Mouse (Mus musculus) skeletal muscle tissue, adult 2 months (tissue): ENCODE measurements around the gene Kcnb1.

Experiments used
- DNase-seq: peaks from one replicate; pipeline ENCODE4 v3.0.0-alpha.2; 2012; ENCODE audit warnings: low read depth, low spot score

The Kcnb1 gene

DNA sequence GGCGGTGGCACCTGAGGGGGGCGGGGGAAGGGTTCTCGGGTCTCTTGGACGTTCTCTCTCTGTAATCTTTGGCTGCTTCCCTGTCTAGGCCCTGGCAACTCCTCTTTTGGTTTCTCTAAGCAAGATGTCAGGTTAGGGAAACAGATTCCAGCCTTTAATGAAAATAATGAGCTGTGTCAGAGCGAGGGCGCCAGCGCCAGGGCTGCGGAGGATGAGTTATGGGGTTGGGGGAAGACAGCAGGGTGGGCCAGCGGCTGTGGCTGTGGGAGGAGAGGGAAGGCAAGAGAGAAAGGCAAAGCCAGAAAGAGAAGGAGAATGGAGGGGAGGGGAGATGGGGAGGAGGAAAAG lies 60.4 kb downstream of the Kcnb1 start:
- no peak for DNase-seq

DNA sequence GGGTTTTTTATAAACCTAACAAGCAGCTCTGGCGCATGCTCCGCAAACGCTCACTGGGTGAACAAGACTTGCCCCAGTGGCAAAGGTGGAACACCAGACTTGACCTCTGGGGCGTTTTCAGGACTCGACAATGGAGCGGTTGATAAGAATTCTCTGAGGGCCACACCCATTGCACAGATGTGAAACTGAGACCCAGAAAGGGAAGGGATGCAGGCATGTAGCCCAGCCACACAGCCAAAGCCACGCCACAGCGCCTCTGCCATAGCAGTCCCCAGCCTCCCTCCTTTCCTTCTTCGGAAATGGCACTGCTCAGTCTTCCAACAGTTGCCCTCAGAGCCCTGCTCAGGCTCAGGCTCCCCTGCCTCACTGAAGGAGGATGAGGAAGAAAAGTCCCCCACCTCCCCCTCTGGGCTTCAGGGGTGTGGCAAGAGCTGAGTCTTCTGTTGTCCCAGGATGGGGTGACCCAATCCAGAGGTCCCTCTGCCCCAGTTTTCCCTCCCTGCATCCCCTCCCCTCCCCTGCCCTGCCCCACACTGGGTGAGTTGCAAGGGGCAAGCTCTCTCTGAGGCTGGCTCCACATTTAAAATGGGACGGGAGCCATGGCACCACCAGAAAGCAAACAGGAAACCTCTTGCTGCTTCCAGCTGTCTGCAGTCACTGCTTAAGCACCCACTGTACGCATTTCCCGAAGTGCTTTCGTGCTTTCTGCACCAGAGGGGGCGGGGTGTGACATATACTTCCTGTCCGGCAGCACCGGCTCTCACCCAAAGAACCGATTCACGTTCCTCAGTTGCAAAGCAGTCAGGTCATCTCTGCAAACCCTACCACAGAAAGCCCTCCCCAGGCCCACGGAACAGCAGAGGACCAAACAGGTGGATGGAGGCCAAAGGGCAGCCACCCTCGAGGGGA lies 61.0 kb downstream of the Kcnb1 start:
- no peak for DNase-seq

DNA sequence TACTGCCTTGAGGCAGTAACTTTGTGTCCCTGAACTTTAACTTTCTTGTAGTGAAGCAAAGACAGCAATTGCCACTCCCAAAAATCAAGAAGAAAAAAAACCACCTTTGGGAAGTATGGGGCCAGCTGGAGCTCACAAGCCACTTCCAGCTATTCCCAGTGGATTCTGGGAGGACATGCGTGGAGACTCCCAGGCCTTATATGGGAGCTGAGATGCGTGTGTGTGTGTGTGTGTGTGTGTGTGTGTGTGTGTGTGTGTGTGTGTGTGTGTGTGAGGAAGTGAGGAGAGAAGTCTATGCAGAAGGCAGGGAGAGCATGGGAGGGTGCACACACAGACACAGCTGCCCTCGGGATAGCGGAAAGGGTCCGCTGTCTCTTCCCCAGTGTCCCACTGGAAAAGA lies 62.6 kb downstream of the Kcnb1 start:
- no peak for DNase-seq

DNA sequence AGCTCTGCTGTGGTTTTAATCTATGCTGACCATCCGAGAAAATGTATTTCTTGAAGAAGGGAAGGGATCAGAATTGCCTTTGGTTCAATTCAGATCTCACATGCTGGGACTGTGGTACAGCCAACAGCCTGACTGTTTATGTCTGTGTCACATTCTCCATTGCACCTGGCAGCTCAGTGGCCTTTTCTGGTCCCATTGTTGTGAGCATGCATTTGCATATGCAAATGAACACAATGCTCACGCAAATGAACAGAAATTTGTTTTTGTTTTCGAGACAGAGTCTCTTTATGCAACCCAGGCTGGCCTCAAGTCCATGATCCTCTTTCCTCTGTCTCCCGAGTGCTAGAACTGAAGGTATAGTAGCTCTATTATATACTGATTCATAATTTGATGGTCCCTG lies 64.2 kb downstream of the Kcnb1 start:
- DNase-seq = no peak

DNA sequence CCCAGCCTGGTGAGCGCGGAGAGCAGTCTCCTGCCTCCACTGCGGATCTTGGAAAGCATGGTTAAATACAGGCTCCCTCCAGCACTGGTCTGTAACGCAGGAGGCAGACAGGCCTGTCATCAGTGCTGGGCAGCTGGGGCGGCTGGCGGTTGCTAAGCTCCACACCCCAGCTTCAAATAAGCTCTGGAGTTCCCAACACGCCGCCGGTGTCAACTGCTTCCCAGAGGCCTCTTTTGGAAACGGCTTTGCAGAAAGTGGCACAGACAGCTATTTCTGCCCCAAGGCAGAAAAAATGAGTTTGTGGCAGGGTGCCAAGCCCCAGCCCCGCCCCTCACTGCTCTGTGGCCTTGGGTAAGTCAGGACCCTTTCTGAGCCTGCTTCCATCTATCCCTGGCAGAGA lies 66.0 kb downstream of the Kcnb1 start:
- no peak for DNase-seq

DNA sequence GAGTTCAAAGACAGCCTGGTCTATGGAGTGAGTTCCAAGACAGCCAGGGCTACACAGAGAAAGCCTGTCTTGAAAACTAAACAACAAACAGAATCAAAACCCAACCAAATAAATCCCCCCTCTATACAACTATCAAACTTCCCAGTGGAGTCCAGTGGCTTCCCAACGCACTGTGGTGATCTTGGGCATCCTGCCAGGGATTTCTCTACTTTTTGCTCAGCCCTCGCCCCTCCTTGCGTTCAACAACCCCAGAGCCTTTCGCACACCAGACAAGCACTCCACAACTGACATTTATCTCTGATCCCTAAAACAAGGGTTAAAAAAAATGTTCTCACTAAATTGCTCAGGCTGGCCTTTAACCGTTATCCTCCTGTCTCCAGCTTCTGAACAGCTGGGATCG lies 67.2 kb downstream of the Kcnb1 start:
- no peak for DNase-seq

DNA sequence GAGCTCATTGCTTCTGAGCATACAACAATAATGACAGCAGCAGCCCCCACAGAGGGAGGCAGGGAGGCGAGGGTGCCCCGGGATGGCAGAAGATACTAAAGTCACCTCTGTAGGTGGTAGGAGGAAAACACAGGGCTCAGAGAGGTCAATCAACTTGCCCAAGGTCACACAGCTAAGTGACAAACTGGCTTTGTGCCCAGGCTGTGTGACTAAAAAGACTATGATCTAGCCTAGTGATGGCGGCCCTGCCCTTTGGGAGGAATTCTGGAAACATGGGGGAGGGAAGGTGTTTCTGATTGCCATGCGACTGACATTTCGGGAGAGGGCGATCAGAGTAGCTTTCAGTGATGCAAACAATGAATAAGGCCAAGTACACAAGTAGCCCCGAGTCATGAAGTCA lies 68.0 kb downstream of the Kcnb1 start:
- no peak for DNase-seq

DNA sequence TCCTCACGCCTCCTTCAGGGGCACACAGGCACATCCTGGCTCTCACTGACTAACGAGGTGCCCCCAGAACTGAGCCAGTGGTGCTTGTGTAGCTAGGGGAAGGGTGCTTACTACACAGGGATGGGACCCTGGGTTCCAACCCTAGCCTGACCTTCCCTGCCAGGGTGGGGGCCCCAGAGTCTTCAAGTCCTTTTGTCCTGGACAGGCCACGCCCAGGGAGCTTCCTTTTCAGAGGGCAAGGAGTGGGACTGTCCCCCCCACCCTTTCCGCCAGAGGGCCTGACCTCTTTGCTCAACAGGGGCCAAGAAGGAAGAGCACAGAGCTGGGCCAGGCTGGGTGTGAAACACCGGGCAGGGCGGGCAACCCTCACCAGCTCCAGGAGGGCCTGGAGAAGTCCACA lies 68.7 kb downstream of the Kcnb1 start:
- peak; percentile 25 for DNase-seq

DNA sequence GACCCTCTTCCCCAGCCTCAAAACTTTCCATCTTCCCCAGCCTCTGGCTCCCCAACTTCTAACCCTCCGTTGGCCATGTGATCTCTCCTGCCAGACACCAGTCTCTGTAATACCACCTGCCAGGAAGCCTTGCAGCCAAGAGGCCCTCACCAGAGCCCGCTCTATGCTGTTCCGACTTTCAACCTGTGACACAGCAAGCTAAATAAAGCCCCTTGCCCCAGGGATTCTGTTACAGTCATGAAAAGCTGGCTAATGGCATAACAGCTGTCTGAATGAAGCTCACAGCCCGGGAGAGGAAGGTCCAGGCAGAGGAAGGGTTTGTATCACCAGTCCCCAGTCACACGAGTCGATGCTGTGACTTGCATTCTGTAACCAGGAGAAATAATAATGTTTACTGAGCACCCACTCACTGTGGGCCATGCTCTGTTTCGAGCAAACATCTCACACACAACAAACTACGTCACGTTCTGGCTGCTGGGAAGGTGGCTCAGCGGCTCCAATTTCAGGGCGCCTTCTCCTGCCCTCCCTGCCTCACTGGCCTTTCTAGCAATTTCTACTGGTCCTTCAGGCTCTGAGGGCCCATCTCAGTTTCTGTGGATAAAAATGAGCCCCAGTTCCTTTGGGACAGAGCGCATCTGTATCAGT lies 69.6 kb downstream of the Kcnb1 start:
- DNase-seq = peak; percentile 82

DNA sequence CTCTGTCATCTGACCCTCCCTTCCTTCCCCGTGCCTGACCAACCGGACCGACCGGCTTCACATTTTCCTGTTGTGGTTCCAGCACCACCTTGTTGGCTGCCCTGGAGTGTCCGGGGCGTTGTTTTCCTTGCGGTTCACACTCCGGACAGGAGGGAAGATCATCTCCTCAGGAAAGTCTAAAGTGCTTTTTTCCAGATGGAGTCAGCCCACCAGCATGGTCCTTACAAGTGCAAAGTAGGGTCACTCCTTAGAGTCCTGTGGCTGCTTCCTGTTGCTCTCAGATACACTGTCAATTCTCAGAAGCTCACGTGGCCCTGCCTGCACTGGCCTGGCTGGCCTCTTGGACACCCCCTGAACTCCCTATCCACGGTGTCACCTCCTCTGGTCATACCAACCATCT lies 71.9 kb downstream of the Kcnb1 start:
- peak; percentile 36 for DNase-seq

DNA sequence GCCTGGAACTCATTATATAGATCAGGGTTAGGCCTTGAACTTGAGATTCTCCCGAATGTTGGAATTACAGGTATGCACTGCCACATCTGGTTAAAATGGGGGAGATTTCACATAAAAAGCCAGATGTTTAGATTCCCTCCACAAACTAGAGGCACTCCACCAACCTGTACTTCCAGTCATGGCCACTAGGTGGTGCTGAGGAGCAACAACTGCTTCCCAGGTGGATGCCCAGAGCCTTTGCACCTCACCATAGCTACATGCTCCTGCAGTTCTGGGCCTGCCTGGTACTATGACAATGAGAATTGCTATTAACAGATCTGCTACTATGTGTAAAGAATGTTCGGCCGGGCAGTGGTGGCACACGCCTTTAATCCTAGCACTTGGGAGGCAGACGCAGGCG lies 77.2 kb downstream of the Kcnb1 start:
- peak; percentile 59 for DNase-seq

DNA sequence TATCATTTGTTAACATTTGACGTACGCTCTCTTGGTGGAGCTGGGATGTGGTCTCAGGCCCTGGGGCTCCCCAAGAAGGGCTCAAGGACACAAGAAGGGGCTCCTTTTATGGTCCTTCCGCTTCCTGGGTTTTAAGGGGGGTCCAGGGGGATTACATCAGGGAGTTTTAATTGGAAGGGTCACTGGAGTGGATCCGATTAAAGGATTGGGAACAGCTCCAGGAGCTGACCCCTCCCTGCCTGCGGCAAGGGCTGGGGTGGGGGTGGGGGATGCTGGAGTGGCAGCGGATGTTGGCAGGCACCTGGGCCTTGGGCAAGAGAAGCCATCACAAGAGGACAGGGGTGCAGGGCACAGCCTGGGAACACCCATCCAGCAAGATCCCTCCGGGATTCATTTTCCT lies 77.7 kb downstream of the Kcnb1 start:
- no peak for DNase-seq

DNA sequence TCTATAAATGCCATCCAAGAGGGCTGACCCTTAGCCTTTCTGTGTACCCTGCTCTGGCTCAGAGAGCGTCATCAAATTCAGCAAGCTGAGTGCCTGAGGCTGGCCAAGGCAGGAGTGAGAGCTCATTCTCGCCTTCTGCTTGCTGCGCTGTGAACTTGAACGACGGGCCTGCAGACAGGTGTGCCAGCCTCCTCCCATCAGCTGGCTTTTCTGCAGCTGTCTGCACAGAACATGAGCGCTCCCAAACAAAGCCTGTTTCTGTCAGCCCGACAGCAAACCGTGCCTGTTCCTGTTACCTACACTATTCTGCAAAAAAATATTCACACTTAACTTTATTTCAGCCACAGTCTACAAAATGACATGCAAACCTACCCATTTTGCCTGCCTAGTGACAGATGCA lies 80.4 kb downstream of the Kcnb1 start:
- no peak for DNase-seq

DNA sequence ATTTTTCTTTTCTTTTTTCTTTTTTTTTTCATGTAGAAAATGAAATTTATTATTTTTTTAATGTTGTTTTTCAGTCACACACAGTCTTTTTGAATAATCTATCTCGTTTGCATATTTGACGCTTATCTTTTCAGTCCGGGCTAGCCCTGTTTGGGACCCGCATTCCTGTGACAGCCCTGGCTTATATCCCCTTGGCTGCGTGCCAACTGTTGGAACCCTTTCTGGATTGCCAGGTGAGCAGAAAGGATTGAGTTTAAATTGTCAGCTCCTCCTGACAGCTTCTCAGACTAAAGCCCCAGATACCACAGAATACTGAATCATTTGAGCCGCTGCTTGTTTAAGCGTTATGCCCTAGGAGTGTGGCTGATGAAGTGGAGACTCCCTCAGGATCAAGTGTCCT lies 86.4 kb downstream of the Kcnb1 start:
- no peak for DNase-seq

DNA sequence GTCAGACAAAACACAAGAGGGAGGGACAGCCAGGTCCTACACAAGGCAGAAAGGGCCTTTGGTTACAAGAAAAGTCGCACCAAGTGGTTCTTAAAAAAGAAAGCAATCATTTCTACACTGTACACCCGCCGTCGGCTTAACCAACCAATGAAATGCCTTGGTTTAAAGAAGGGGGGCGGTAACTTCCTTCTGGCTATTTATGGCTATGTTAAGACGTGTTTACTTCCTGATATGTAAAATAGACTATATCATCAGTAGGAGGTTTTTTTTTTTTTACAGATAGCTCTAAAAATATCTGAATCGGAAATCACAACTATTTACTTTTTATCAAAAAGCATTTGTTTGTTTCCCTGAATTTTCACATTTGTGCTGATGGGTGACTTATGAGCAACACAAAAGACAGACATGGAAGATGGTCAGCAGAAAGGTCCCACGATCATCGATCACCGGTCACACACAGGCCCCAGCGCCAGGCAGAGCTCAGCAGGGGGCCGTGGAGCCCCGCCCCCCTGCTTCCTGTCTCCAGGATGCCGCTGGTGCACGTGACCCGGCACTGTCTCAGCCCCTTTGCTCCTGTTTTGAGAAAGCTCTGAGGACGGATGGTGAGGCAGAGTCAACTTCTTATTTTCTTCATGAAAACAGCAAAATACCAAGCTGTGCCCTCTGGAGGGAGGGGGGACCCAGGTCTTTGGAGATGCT lies 88.1 kb downstream of the Kcnb1 start:
- no peak for DNase-seq

DNA sequence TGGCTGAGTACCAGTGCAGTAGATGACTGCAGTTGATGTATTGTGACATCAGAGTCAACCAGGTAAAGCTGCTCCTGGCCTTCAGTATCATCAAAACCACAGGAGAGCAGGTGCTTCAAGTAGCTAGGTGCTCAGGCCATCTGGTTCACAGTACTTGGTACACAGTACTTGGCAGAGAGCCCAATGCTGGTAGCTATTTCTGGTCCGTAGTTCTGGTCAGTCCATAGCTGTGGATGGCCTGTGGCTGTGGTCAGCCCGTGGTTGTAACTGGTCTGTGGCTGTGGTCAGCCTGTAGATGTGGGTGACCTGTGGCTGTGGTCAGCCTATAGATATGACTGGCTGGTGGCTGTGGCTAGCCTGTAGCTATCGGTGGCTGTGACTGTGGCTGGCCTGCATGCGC lies 95.3 kb downstream of the Kcnb1 start:
- no peak for DNase-seq

DNA sequence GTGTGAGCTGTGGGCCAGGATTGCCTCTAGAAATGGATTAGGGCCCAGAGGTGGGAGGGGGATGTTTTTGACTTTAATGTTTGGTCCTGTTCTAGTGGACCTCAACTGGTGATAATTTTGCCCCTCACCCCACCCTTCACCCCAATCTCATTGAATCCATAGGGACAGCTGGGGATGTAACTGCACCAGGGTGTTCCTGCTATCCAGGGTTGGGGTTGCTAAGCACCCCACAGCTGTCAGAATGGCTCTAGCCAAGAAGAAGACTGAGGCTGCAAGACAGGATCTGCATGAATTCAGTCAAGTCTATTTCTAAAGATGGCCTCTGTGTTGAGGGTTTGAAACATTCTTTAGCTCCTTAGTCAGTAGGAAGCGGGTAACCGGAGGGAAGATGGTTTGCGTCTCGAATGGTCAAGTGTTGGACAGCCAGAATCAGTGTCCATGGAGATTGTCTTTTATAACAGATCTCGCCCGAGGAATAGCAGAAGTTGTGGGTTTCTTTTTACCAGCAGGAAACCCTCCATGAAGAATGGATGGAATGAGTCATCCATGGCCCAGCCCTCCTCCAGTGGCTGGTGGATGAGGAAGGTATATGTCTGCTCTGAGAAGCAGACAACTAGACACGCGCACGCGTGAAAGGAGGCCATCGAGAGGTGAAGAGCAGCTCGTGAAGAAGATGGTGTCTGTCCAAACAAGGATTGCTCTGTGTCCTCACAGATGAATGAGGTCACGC lies 96.6 kb downstream of the Kcnb1 start:
- peak; percentile 30 for DNase-seq

DNA sequence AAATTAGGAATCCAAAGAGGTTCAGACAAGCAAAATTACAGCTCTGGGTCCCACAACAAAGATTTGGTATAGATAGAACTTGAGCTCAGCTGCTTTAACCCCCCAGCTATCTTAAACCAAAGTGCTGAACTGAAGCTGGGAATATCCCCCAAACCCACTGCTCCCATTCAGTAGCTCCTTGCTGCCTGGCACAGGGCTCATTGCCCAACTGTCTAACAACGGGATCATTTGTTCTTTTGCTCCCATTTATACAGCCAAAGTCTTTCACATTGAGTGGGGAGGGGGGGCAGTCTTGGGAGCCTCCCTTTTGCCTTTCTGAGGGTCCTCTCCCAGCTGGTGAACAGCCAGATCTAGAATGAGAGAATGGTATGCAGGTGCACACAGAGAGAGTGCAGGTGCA lies 99.7 kb downstream of the Kcnb1 start:
- no peak for DNase-seq

DNA sequence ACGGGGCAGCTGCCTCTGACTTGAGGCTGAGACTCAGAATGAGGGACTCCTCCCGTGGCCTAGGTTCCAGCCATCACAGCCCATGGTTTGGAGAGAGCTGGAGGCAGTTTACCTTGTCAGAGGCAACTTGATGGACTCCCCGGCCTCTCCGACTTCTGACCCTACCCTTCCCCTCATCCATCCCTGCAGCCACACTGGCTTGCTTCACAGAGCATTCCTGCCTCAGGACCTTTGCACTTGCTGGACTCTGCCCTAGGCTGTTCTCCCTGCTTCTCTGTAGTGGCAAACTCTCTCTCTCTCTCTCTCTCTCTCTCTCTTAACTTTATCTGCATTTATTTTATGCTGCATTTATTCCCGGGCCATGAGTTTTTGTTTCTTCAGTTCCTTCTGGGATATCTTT lies 103.1 kb downstream of the Kcnb1 start:
- DNase-seq = no peak

DNA sequence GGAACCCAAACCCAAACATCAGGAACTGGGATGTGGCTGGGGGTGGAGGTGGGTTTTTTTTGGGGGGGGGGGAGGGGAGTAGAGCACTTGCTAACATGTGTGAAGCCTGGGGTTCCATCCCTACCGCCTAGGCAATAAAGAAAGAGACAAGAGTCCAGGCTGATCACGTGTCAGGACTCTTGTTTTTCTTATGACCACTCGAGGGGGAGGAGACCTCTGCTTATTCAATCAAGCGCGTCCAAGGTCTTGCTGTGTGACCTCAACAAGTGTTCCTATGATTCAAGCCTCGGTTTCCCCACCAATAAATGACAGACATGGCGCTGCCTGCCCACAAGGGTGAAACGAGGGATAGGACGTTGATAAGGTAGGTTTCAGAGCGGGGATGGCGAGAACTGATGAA lies 103.9 kb downstream of the Kcnb1 start:
- DNase-seq = no peak

DNA sequence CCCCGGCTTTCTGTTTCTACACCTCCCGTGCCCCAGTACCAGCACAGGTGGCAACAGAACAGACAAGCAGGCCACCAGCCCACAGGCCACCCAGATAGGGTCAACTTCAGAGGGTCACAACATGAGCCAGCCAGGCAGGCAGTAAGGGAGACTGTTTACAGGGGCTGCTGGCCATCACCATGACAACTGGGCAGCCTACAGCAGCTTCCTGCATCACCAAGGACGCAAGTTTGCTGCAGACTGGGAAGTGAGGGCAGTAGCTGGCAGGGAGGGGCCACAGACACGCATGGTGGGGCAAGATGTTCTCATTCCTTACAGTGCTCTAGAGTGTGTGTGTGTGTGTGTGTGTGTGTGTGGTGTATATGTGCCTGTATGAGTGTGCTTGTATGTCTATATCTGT lies 108.3 kb downstream of the Kcnb1 start:
- DNase-seq = no peak

DNA sequence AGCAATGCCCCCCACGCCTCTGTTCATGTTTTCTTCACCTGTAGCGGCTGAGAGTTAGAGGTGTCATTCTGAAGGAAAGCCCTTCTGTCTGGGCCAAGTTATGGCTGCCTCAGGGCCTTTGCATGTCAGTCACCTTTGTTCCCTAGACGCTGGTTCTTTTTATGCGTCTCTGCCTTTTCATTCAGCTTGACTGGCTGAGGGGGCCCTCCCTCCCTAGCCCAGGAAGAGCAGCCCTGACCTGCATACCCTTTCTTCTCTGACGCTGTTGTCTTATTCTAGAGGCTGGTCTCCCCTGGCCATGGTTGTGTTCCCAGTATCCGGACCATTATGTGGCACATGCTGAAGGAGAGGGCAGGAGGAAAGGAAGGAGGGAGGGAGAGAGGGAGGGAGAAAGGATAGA lies 108.8 kb downstream of the Kcnb1 start:
- DNase-seq = no peak
